Mouse (Mus musculus) erythroblast, embryonic 14.5 days (primary cell): ENCODE results near the gene Aco2.

Source experiments
- GATA1 ChIP-seq: IDR thresholded peaks from 2 replicates; pipeline ENCODE4 v1.6.1; 2012; ENCODE audit warnings: low read length, inconsistent platforms, mixed read lengths
- TAL1 ChIP-seq: IDR thresholded peaks from 3 replicates; pipeline ENCODE4 v1.6.1; 2012; ENCODE audit warnings: low read length, inconsistent platforms, mixed read lengths

- TF ChIP-seq TAL1 (no peak), GATA1 (no peak)
These were observed 92.2 kb downstream of the Aco2 start for GRCm38 (mm10) chr15:81964262-81964661.
